Mouse (Mus musculus) ES-Bruce4 (cell line): ENCODE results near the gene Pld2. TPM values are rescaled to one million over a fixed set of nuclear protein-coding genes. Genes with fewer than 3 reads are reported as not detected.
"Not testable (repeated sequence)": the region's sequence is repeated elsewhere in the genome, so short reads cannot be mapped to it uniquely, and the experiment has no call there.

ENCODE experiments used
- H3K27ac ChIP-seq: 2 replicates; pipeline ENCODE4 v1.5.1; 2012; ENCODE audit warnings: low read length, inconsistent platforms; ENCODE audit not compliant: insufficient read depth
- H3K27me3 ChIP-seq: 2 replicates; pipeline ENCODE4 v1.6.1; 2012; ENCODE audit warnings: mild to moderate bottlenecking, low read length, inconsistent platforms; ENCODE audit not compliant: control insufficient read depth, poor library complexity, insufficient read depth, severe bottlenecking
- H3K36me3 ChIP-seq: 2 replicates; pipeline ENCODE4 v1.6.1; 2012; ENCODE audit warnings: inconsistent platforms, mild to moderate bottlenecking, low read length, moderate library complexity; ENCODE audit not compliant: control insufficient read depth, poor library complexity, insufficient read depth, severe bottlenecking
- H3K4me1 ChIP-seq: one replicate; pipeline ENCODE4 v1.8.1; 2011; ENCODE audit warnings: low read length; ENCODE audit not compliant: control insufficient read depth, insufficient read depth
- H3K4me3 ChIP-seq: 2 replicates; pipeline ENCODE4 v1.5.1; 2011; ENCODE audit warnings: low read depth, mild to moderate bottlenecking, low read length
- H3K9ac ChIP-seq: 2 replicates; pipeline ENCODE4 v1.6.1; 2012; ENCODE audit warnings: low read depth, mild to moderate bottlenecking, inconsistent platforms; ENCODE audit not compliant: poor library complexity, severe bottlenecking
- H3K9me3 ChIP-seq: replicated peaks from 2 replicates; pipeline ENCODE4 v1.6.1; 2012; ENCODE audit warnings: mild to moderate bottlenecking, low read length, inconsistent platforms; ENCODE audit not compliant: control insufficient read depth, poor library complexity, insufficient read depth, severe bottlenecking
- CTCF ChIP-seq: IDR thresholded peaks from one replicate; pipeline ENCODE4 v1.8.1; 2011; ENCODE audit warnings: low read depth, low read length
- EP300 ChIP-seq: IDR thresholded peaks from 2 replicates; pipeline ENCODE4 v1.6.1; 2011; ENCODE audit warnings: low read depth, low read length; ENCODE audit not compliant: insufficient read depth
- POLR2A ChIP-seq: IDR thresholded peaks from one replicate; pipeline ENCODE4 v1.8.1; 2011; ENCODE audit warnings: low read length; ENCODE audit not compliant: insufficient read depth
- polyA plus RNA-seq: library from polyadenylated mRNA; stranded (reverse); fragments of >200 nt; gene quantifications from 2 replicates; pipeline ENCODE4 v1.2.4, GENCODE M21; 2011; ENCODE audit warnings: low read depth; ENCODE audit not compliant: missing spikeins, insufficient read depth, insufficient read length

The Pld2 gene
- polyA plus RNA-seq, 1 experiment = 7.3 TPM

DNA sequence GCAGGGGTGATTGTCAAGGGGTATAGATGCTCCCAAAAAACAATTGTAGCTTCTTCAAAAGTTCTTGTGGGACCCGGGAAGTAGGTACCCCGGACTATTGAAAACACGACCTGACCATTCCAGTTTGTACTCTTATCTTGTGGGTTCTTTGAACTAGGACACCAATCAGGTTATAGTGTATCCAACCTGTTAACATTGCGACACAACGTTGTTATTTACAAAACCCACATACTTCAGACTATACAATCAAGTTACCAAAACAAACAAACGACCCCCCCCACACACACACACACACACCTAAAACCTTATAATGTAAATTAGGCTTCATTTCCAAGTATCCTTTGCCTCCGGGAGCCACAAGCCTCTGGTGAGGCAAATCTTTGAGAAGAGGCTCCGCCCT is 15.1 kb upstream of the Pld2 start:
- H3K27ac ChIP-seq = no peak overlapping the region
- peaks cover 21% of the 10 kb centered on the region for H3K36me3 ChIP-seq
- H3K9me3 ChIP-seq = no peaks in the 10 kb centered on the region
- H3K4me1 ChIP-seq = peaks cover 2% of the 10 kb centered on the region
- H3K4me3 ChIP-seq = peak overlapping the region; percentile 33; the same call in 1 of the 2 replicates
- H3K27me3 ChIP-seq = no peaks in the 10 kb centered on the region
- no peak for TF ChIP-seq CTCF
- TF ChIP-seq POLR2A = no peak
- no peak for TF ChIP-seq EP300
- H3K9ac ChIP-seq = peak overlapping the region; percentile 43

DNA sequence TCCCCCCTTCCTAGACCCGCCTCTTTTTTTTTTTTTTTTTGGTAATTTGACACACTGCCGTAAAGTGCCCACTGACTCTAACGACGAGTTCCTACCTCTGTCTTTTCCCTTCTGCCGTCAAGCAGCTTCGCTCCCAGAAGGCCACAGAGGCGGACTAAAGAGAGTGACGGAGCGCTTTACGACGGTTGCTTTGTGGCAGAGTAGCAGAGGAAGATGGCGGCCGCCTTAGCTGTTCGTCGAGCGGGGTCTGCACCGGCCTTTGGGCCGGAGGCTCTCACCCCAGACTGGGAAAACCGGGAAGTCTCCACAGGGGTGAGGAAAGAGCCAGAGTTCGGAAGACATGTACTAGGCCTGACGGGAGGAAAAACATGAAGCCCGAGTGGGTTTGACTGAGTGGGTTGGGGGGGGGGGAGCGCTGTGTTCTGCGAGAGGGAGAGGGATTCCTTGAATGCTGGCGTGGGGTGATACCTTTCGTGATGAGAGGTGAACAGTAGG is 14.6 kb upstream of the Pld2 start, which contains the start of gene Psmb6:
Gene Psmb6, plus strand, starts transcription at position 184 of the 495 bp plus-strand sequence.
- TF ChIP-seq EP300 = peak; percentile 21; the same call in 1 of the 2 replicates
- peak; percentile 87 for TF ChIP-seq POLR2A
- no peak for TF ChIP-seq CTCF
- Histone ChIP-seq H3K27ac (no peak within 1 kb of the TSS), H3K27me3 (no peaks in the 10 kb centered on the region), H3K36me3 (peaks cover 21% of the 10 kb centered on the region), H3K9me3 (no peaks in the 10 kb centered on the region), H3K4me1 (peaks cover 2% of the 10 kb centered on the region), H3K4me3 (peak within 1 kb of the TSS; percentile 91), H3K9ac (peak within 1 kb of the TSS; percentile 73)

DNA sequence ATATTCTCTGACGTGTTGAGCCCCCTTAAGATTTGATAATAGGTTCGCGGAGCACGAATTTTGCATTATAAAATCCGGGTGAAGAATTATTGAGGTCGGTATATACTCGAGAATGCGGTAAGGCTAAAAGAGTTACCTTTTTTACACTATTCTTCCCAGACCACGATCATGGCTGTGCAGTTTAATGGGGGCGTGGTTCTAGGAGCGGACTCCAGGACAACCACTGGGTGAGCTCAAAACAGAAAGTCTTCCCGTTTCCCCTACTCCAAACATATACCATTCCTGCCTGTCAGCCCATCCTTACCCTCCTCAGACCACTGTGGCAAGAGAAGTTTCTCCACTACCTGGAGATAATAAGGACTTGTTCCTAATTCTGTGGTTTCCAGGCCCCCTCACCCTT is 14.1 kb upstream of the Pld2 start:
- peaks cover 1% of the 10 kb centered on the region for H3K4me1 ChIP-seq
- H3K4me3 ChIP-seq = peak overlapping the region; percentile 91
- TF ChIP-seq CTCF (no peak), EP300 (no peak), POLR2A (no peak)
- no peaks in the 10 kb centered on the region for H3K27me3 ChIP-seq
- no peak overlapping the region for H3K27ac ChIP-seq
- no peaks in the 10 kb centered on the region for H3K9me3 ChIP-seq
- H3K36me3 ChIP-seq = peaks cover 21% of the 10 kb centered on the region
- peak overlapping the region; percentile 73 for H3K9ac ChIP-seq

DNA sequence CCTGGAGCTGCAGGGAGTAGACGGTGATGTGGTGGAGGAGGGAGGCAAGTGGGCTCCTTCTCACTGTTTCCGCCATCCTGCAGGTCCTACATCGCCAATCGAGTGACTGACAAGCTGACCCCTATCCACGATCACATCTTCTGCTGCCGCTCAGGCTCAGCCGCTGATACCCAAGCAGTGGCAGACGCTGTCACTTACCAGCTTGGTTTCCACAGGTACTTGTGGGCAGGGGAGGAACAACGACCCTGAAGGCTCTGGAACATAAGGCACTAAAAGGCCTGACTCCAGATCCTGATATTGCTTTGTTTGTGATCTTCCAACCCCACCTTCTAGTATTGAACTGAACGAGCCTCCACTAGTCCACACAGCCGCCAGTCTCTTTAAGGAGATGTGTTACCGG is 13.7 kb upstream of the Pld2 start:
- peaks cover 21% of the 10 kb centered on the region for H3K36me3 ChIP-seq
- H3K9me3 ChIP-seq = no peaks in the 10 kb centered on the region
- TF ChIP-seq POLR2A (no peak), CTCF (no peak), EP300 (no peak)
- H3K4me1 ChIP-seq = no peaks in the 10 kb centered on the region
- H3K4me3 ChIP-seq = peak overlapping the region; percentile 14; the same call in 1 of the 2 replicates
- H3K27ac ChIP-seq = no peak overlapping the region
- H3K27me3 ChIP-seq = no peaks in the 10 kb centered on the region
- peak overlapping the region; percentile 73; the same call in 1 of the 2 replicates for H3K9ac ChIP-seq

DNA sequence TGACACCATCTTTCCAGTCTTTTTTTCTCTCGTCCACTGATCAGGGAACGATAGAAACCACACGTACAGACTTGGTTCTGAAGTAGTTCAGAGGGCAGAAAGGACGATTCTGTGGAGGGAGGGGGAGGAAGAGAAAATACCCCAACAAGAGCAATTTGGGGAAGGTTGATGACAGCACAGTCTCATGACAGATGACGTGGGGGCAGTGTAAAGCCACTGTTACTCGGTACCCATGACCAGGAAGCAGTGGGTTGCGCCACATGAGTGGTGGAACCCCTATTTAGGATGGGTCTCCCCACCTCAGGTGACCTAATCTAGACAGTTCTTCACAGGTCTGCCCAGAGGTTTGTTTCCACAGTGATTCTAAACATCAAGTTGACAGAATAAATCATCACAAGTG is 11.3 kb upstream of the Pld2 start:
- H3K27ac ChIP-seq = no peak overlapping the region
- H3K4me1 ChIP-seq = no peaks in the 10 kb centered on the region
- no peak overlapping the region for H3K9ac ChIP-seq
- peaks cover 21% of the 10 kb centered on the region for H3K36me3 ChIP-seq
- H3K9me3 ChIP-seq = no peaks in the 10 kb centered on the region
- H3K4me3 ChIP-seq = no peak overlapping the region
- no peak for TF ChIP-seq CTCF
- no peak for TF ChIP-seq POLR2A
- no peak for TF ChIP-seq EP300
- no peaks in the 10 kb centered on the region for H3K27me3 ChIP-seq

DNA sequence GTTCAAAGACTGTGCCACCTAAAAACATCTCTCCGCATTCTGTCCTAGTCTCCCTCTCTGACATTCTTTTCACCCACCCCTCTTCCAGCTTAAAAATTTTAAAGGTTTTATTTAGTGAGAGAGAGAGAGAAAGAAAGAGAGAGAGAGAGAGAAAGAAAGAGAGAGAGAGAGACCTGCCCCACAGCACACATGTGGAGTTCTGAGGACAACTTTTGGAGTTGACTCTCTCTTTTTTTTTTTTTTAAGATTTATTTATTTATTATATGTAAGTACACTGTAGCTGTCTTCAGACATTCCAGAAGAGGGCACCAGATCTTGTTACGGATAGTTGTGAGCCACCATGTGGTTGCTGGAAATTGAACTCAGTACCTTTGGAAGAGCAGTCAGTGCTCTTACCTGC is 8.8 kb upstream of the Pld2 start:
- not testable (repeated sequence) for H3K4me1 ChIP-seq, H3K27me3 ChIP-seq

DNA sequence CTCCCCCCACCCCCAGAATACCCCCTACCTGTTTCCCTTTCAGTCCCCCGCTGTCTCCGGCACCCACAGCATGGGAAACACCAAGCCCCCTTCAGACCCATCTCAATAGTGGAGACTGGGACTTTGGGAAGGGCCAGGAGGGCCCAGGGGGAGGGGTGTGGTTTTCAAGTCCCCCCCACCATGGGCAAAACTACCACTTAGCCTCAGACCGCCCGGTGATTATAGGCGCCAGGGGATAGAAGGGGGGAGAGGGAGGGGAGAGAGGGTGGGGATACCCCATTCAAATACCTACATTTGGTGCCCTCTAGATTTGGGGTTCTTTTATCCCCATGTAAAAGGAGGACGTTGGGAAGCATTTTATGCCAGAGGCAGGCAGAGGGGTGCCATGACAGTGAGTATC is 7.0 kb upstream of the Pld2 start, which contains the start of gene Gm40193:
Gene Gm40193, minus strand, starts transcription at position 101 of the 400 bp plus-strand sequence.
- Histone ChIP-seq H3K27ac (no peak within 1 kb of the TSS), H3K27me3 (no peaks in the 10 kb centered on the region), H3K9ac (no peak within 1 kb of the TSS), H3K4me1 (no peaks in the 10 kb centered on the region), H3K9me3 (no peaks in the 10 kb centered on the region), H3K36me3 (peaks cover 7% of the 10 kb centered on the region), H3K4me3 (no peak within 1 kb of the TSS)
- TF ChIP-seq EP300 (no peak), POLR2A (no peak), CTCF (no peak)

More for the DNA sequence above, 8.8 kb upstream of the Pld2 start:
- not testable (repeated sequence) for H3K9ac ChIP-seq, H3K9me3 ChIP-seq, H3K27ac ChIP-seq, H3K4me3 ChIP-seq
- H3K36me3 ChIP-seq = peaks cover 21% of the 10 kb centered on the region
